Mouse (Mus musculus) ovary, postnatal 14 days (tissue): ENCODE data around the gene Dlat.
"Not testable (repeated sequence)": the region's sequence is repeated elsewhere in the genome, so short reads cannot be mapped to it uniquely, and the experiment has no call there.

Experiments used
- DNase-seq: peaks from one replicate; pipeline ENCODE4 v3.0.0; 2022; ENCODE audit warnings: low spot score

The Dlat gene

GRCm38 (mm10) chr9:50660431-50660830 is 851 bp upstream of the Dlat start:
- no peak for DNase-seq

GRCm38 (mm10) chr9:50658941-50659388 is 615 bp downstream of the Dlat start:
- DNase-seq, result no peak

- DNase-seq, result no peak
These were observed 1.2 kb downstream of the Dlat start for GRCm38 (mm10) chr9:50658391-50658790.

- no peak for DNase-seq
These were observed 9.1 kb downstream of the Dlat start for GRCm38 (mm10) chr9:50650503-50650902.

DNA sequence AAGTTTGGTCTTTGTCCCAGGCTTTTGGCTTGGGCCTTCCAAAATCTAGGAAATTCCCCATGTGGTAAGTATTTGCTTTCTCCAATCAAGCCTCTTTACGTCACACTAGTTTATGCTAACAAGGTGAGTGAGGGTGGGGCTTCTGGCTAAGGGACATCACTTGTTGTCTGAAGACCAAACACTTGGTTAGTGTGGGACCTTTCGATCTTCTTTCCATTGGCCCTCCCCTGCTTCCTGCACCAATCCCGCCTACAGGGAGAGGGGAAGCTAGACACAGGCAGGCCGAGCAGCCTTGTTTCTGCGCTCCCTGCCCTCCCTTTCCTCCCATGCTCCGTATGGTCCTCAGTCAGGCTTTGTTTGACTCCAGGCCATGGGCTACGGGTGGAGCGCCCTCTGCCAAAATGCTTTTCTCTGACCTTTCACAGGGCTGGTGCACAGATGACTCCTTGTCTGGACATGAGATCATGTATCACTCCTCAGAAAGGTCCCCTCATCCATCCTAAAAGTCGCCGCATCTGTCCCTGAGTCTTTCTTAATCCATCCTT is 12.7 kb downstream of the Dlat start:
- DNase-seq, result no peak

GRCm38 (mm10) chr9:50634270-50634669 is 25.3 kb downstream of the Dlat start:
- DNase-seq, result no peak

- DNase-seq, result no peak
These were observed 26.5 kb downstream of the Dlat start for GRCm38 (mm10) chr9:50633059-50633458.

DNA sequence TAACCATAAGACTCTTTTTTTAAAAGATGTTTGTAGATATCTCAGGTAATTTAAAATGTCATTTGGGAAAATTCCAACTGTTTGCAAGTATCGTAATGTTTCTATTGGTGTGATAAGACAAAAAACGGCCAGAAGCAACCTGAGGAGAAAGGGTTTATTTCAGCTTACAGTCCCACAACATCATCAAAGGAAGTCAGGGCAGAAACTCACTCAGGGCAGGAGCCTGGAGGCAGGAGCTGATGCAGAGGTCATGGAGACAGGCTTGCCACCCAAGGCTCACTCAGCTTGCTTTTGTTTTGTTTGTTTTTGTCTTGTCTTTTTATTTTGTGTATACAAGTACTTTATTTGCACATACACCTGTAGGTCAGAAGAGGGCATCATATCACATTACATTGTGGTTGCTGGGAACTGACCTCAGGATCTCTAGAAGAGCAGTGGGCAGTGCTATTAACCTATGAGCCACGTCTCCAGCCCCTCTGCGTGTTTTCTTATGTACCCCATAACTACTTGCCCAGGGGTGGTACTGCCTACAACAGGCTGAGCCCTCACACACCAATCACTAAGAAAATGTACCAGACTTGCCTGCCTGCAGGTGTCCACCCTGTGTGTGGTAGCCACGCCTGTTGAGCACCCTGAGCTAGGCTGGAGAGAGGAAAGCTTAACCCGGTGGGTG is 27.4 kb downstream of the Dlat start:
- DNase-seq, result no peak

DNA sequence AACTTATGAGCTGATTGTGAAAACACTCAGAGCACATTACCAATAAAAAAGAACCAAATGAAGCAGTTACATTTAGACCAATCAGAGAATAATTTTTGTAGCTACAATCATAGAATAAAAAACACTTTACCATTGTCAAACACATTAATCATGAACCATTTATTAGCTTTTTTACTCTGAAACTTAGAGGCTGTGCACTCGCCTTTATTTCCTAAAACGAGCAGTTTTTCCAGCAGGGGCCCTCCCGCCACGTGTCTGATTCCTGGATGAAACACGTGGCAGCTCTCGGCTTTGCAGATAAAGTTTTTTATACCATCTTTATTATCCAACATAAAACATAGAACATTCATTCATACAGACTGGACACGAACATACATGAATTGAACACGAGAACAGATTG is 28.7 kb downstream of the Dlat start:
- DNase-seq, result not testable (repeated sequence)

DNA sequence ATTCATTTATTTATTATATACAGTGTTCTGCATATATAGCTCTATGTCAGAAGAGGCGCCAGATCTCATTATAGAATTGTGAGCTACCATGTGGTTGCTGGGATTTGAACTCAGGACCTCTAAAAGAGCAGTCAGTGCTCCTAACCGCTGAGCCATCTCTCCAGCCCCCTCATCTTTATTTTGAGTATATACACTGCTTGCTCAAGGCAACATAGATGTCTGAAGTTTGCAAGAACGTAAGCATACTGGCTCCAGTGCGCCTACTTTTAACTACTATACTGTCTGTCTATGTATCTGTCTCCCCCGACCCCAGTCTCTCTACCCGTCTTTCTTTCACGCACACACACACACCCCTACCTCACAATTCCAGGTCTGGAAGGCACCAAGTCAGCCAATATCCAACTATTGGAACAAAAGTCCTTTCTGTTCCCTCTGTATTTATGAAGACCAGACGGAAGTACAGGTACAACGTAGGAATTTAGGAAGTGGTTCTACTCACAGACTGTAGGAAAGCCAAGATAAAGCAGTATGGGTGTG is 41.7 kb downstream of the Dlat start:
- DNase-seq, result no peak

DNA sequence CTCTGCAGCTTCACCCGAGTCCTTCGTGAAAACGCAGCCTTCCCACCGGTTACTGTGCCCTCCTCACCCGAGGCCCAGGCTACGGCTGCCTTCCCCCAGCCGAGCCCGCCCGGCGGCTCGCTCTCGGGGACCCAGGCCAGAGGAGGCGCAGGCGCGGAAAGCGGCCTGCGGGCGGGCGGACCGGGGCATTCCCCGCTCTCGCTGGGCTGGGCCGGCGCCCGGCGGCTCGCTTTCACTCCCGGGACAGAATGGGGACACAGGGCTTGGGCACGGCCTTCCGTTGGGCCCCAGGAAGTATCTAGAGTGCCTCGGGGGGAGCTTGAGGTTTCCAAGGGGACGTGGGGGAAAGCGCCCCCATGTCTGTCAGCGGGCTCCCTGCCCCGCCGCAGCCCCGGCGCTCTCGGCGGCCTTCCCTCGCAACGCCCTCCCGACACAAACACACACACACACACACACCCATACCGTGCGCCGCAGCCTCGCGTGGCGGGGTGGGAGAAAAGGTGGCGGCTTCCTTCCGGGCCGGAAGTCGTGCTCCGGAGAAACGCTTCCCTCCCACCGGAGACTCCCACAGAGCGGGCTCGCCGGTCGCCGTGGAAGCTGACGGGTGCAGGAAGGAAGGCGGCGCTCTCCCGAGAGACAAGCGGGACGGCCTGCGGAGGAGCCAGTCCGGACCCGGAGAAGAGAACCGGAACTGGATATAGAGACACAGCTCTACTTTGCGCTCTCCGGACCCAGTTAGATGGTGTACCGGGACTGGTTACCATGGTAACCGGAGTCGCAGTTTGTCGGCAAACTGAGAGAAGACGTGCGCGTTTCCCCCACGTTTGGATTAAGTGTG is 42.6 kb downstream of the Dlat start, which contains the start of the genes Pih1d2 and Nkapd1:
Pih1d2 (plus strand) TSS at position 556 of the 838 bp plus-strand sequence.
Nkapd1 (minus strand) TSS at position 699 of the 838 bp plus-strand sequence.
- DNase-seq, result peak; percentile 94

- no peak for DNase-seq
These were observed 43.4 kb downstream of the Dlat start for GRCm38 (mm10) chr9:50616161-50616560.

DNA sequence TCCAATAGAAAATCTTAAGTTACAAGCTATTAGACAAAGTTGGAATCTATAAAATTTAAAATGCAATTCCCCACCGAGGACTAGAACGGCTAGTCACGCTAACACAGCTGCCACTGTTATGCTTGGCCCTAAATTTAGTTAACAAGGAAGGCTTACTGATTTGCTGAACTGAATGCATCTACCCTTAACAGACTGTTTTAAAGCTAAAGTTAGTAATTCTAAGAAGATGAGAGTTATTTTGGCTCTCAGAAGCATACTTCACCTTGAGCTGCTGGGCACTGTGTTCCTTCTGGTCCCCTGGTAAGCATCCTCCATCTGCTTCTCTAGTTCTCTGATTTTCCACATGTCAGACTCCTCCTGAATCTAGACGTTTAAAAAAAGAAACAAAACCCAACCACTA is 47.5 kb downstream of the Dlat start:
- DNase-seq, result no peak

- DNase-seq, result no peak
These were observed 55.2 kb downstream of the Dlat start for GRCm38 (mm10) chr9:50604338-50604737.

- DNase-seq, result no peak
These were observed 55.6 kb downstream of the Dlat start for GRCm38 (mm10) chr9:50603998-50604324.

- DNase-seq, result peak; percentile 89
These were observed 56.2 kb downstream of the Dlat start, which contains the start of the genes Sdhd and Timm8b for GRCm38 (mm10) chr9:50603189-50603997. TSS of gene Sdhd (minus strand) at chr9:50603812. TSS of gene Timm8b (plus strand) at chr9:50603910.

GRCm38 (mm10) chr9:50602055-50602845 is 57.3 kb downstream of the Dlat start:
- no peak for DNase-seq

GRCm38 (mm10) chr9:50601536-50601935 is 58.0 kb downstream of the Dlat start:
- no peak for DNase-seq

GRCm38 (mm10) chr9:50596973-50597372 is 62.6 kb downstream of the Dlat start:
- no peak for DNase-seq

GRCm38 (mm10) chr9:50594794-50595417 is 64.7 kb downstream of the Dlat start:
- no peak for DNase-seq
